Mouse (Mus musculus): ENCODE measurements around the gene Pan3. TPM values are rescaled to one million over a fixed set of nuclear protein-coding genes. Genes with fewer than 3 reads are reported as not detected.
A peak's percentile ranks its signal among the peaks of the same experiment; 100 is the strongest.

The Pan3 gene
- polyA plus RNA-seq, 1 experiment from 2014 or later: 84.1 TPM

GRCm38 (mm10) chr5:147565444-147565843 lies 135.5 kb downstream of the Pan3 start:
- Histone ChIP-seq H3K9ac (no peak overlapping the region), H3K27ac (ENCODE audit: low read depth) (no peak overlapping the region), H3K27me3 (ENCODE audit: insufficient read depth, low read length) (no peaks in the 10 kb centered on the region), H3K9me3 (ENCODE audit: low read depth, low read length) (no peaks in the 10 kb centered on the region), H3K4me3 (ENCODE audit: low read depth, low read length) (no peak overlapping the region), H3K4me1 (ENCODE audit: insufficient read depth) (no peaks in the 10 kb centered on the region), H3K4me2 (no peak overlapping the region), H3K36me3 (ENCODE audit: insufficient read depth) (no peaks in the 10 kb centered on the region)
- WGBS: 73% methylated on average over 7 of the region's 7 CpGs
- TF ChIP-seq CTCF (IDR thresholded peaks at IDR 0.05; ENCODE audit: low read depth): no peak
- ATAC-seq (ENCODE audit: insufficient read depth) (no peak), DNase-seq (no peak)

DNA sequence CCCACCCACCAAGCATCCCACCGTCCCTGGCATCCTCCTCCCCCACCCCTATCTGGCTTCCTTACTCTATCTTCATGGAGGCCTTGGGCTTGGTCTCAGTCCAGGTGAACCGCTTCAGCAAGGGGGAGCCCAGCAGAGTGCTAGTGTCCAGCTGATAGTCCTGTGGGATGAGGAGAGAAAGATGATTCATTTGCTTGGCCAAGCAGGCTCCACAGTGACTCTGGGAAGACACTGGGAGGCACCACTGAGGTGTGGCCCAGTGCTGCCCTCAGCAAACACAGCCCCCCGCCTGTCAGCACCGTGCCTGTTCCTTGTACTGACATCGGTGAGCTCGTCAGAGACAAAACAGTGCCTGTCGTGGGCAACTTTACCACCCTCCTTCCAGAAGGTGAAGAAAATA lies 136.4 kb downstream of the Pan3 start:
- Histone ChIP-seq H3K4me1 (ENCODE audit: insufficient read depth) (no peaks in the 10 kb centered on the region), H3K4me2 (no peak overlapping the region), H3K36me3 (ENCODE audit: insufficient read depth) (no peaks in the 10 kb centered on the region), H3K9me3 (ENCODE audit: low read depth, low read length) (no peaks in the 10 kb centered on the region), H3K27ac (ENCODE audit: low read depth) (no peak overlapping the region), H3K27me3 (ENCODE audit: insufficient read depth, low read length) (no peaks in the 10 kb centered on the region), H3K9ac (no peak overlapping the region), H3K4me3 (ENCODE audit: low read depth, low read length) (no peak overlapping the region)
- 54% methylated on average over 7 of the region's 7 CpGs for WGBS
- ATAC-seq (ENCODE audit: insufficient read depth) (no peak), DNase-seq (no peak)
- TF ChIP-seq CTCF (IDR thresholded peaks at IDR 0.05; ENCODE audit: low read depth): no peak

DNA sequence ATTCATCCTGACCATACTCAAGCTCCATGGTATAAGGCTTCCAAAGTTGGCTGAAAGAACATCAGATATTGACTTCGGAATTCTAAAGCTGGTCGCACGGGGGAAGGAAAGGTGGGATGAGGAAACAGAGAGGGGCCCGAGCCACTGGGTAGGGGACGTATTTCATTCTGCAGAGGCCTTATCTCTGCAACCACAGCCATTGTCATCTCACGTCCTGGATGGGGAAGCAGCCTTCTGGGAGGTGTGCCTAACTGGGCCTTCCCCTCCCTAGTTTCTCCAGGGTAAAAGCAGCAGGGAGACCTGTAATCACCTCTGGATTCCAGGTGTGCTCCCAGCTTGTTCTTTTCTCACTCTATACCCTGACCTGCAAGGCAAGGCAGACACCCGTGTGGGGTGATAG lies 142.7 kb downstream of the Pan3 start:
- no peak for DNase-seq
- Histone ChIP-seq H3K9ac (no peak overlapping the region), H3K36me3 (ENCODE audit: insufficient read depth) (no peaks in the 10 kb centered on the region), H3K4me2 (no peak overlapping the region), H3K4me1 (ENCODE audit: insufficient read depth) (no peaks in the 10 kb centered on the region), H3K27ac (ENCODE audit: low read depth) (no peak overlapping the region), H3K4me3 (ENCODE audit: low read depth, low read length) (no peak overlapping the region), H3K27me3 (ENCODE audit: insufficient read depth, low read length) (no peaks in the 10 kb centered on the region), H3K9me3 (ENCODE audit: low read depth, low read length) (no peaks in the 10 kb centered on the region)
- WGBS: 71% methylated on average over 7 of the region's 7 CpGs
- ATAC-seq (ENCODE audit: insufficient read depth): no peak
- no peak for TF ChIP-seq CTCF (IDR thresholded peaks at IDR 0.05; ENCODE audit: low read depth)

- DNase-seq: no peak
- Histone ChIP-seq H3K27me3 (ENCODE audit: insufficient read depth, low read length) (no peaks in the 10 kb centered on the region), H3K9ac (no peak overlapping the region), H3K4me3 (ENCODE audit: low read depth, low read length) (no peak overlapping the region), H3K36me3 (ENCODE audit: insufficient read depth) (no peaks in the 10 kb centered on the region), H3K9me3 (ENCODE audit: low read depth, low read length) (no peaks in the 10 kb centered on the region), H3K4me1 (ENCODE audit: insufficient read depth) (no peaks in the 10 kb centered on the region), H3K4me2 (no peak overlapping the region), H3K27ac (ENCODE audit: low read depth) (no peak overlapping the region)
- TF ChIP-seq CTCF (IDR thresholded peaks at IDR 0.05; ENCODE audit: low read depth): no peak
- 66% methylated on average over 1 of the region's 1 CpGs for WGBS
- ATAC-seq (ENCODE audit: insufficient read depth): no peak
Observed at GRCm38 (mm10) chr5:147573555-147573954, 143.6 kb downstream of the Pan3 start.

- no peak; the same call in 1 of the 2 replicates for ATAC-seq (ENCODE audit: insufficient read depth)
- TF ChIP-seq CTCF (IDR thresholded peaks at IDR 0.05; ENCODE audit: low read depth): 0 out of 2 replicates have a peak, but pooled peaks have one; percentile 5
- peak; percentile 37 for DNase-seq
Observed at GRCm38 (mm10) chr5:147574517-147574916, 144.6 kb downstream of the Pan3 start.

DNA sequence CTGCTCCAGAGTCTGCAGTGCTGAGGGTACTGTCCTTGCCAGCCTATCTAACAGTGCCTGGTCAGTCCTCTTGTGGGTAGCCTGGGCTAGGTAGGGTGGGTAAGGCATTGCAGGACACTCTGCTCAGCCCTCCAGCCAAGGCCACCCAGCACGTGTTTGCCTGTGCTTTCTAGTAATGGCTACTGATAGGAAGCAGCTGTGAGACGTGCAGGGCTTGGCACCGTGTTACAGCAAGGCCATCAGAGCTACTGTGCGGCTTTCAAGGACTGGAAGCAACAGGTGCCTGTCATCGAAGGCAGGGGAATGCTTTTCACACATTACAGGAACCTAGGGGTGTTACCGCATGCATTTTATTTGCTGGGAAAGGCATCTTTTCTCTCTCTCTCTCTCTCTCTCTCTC lies 147.0 kb downstream of the Pan3 start:
- no peaks in the 10 kb centered on the region for H3K27me3 ChIP-seq (ENCODE audit: insufficient read depth, low read length)
- H3K4me3 ChIP-seq (ENCODE audit: low read depth, low read length): no peak overlapping the region
- H3K9ac ChIP-seq: no peak overlapping the region
- no peak overlapping the region for H3K4me2 ChIP-seq
- no peaks in the 10 kb centered on the region for H3K9me3 ChIP-seq (ENCODE audit: low read depth, low read length)
- ATAC-seq (ENCODE audit: insufficient read depth): no peak
- H3K27ac ChIP-seq (ENCODE audit: low read depth): no peak overlapping the region
- TF ChIP-seq CTCF (IDR thresholded peaks at IDR 0.05; ENCODE audit: low read depth): no peak
- H3K4me1 ChIP-seq (ENCODE audit: insufficient read depth): no peaks in the 10 kb centered on the region
- no peak for DNase-seq
- H3K36me3 ChIP-seq (ENCODE audit: insufficient read depth): no peaks in the 10 kb centered on the region
- 40% methylated on average over 6 of the region's 6 CpGs for WGBS

More at GRCm38 (mm10) chr5:147574517-147574916, 144.6 kb downstream of the Pan3 start:
- no peaks in the 10 kb centered on the region for H3K4me1 ChIP-seq (ENCODE audit: insufficient read depth)
- WGBS: 62% methylated on average over 8 of the region's 8 CpGs
- H3K27me3 ChIP-seq (ENCODE audit: insufficient read depth, low read length): no peaks in the 10 kb centered on the region
- H3K27ac ChIP-seq (ENCODE audit: low read depth): no peak overlapping the region
- H3K4me3 ChIP-seq (ENCODE audit: low read depth, low read length): no peak overlapping the region
- no peak overlapping the region for H3K4me2 ChIP-seq
- H3K9ac ChIP-seq: no peak overlapping the region
- no peaks in the 10 kb centered on the region for H3K9me3 ChIP-seq (ENCODE audit: low read depth, low read length)
- no peaks in the 10 kb centered on the region for H3K36me3 ChIP-seq (ENCODE audit: insufficient read depth)

- DNase-seq (no peak), ATAC-seq (ENCODE audit: insufficient read depth) (no peak)
- TF ChIP-seq CTCF (IDR thresholded peaks at IDR 0.05; ENCODE audit: low read depth): peak; percentile 32; the same call in 1 of the 2 replicates
- H3K9me3 ChIP-seq (ENCODE audit: low read depth, low read length): no peaks in the 10 kb centered on the region
- H3K27me3 ChIP-seq (ENCODE audit: insufficient read depth, low read length): no peaks in the 10 kb centered on the region
- WGBS: 88% methylated on average over 7 of the region's 7 CpGs
- H3K4me3 ChIP-seq (ENCODE audit: low read depth, low read length): no peak overlapping the region
- no peaks in the 10 kb centered on the region for H3K36me3 ChIP-seq (ENCODE audit: insufficient read depth)
- H3K4me2 ChIP-seq: no peak overlapping the region
- no peak overlapping the region for H3K9ac ChIP-seq
- no peak overlapping the region for H3K27ac ChIP-seq (ENCODE audit: low read depth)
- H3K4me1 ChIP-seq (ENCODE audit: insufficient read depth): no peaks in the 10 kb centered on the region
Observed at GRCm38 (mm10) chr5:147579148-147579547, 149.2 kb downstream of the Pan3 start.

GRCm38 (mm10) chr5:147579691-147580090 lies 149.7 kb downstream of the Pan3 start:
- H3K4me3 ChIP-seq (ENCODE audit: low read depth, low read length): no peak overlapping the region
- no peak for TF ChIP-seq CTCF (IDR thresholded peaks at IDR 0.05; ENCODE audit: low read depth)
- no peak overlapping the region for H3K4me2 ChIP-seq
- H3K27me3 ChIP-seq (ENCODE audit: insufficient read depth, low read length): no peaks in the 10 kb centered on the region
- 64% methylated on average over 8 of the region's 8 CpGs for WGBS
- no peak overlapping the region for H3K27ac ChIP-seq (ENCODE audit: low read depth)
- DNase-seq (no peak), ATAC-seq (ENCODE audit: insufficient read depth) (no peak)
- no peaks in the 10 kb centered on the region for H3K36me3 ChIP-seq (ENCODE audit: insufficient read depth)
- H3K4me1 ChIP-seq (ENCODE audit: insufficient read depth): no peaks in the 10 kb centered on the region
- no peaks in the 10 kb centered on the region for H3K9me3 ChIP-seq (ENCODE audit: low read depth, low read length)
- no peak overlapping the region for H3K9ac ChIP-seq
